16 mouse cellular contexts compared by ENCODE assay signal in genomic region chr4:41295960-41296359, GRCm38 (mm10).
"Had no signal": no experiment of that assay in that cellular context is flagged by ENCODE, and none has a peak within 500 bp of the region (broad histone marks: within the 10 kb centered on the region; RNA-seq: fewer than 3 reads in every experiment).

No protein-coding gene starts in this region.

- DNase-seq: retina, postnatal 1 day; right cerebral cortex, adult 18-20 months; right cerebral cortex, postnatal 14 days; right cerebral cortex, postnatal 25 days; right cerebral cortex, postnatal 4 days; spleen, adult 18-20 months; thymus, adult 18-20 months; thymus, adult 2 months; thymus, postnatal 14 days; thymus, postnatal 25 days; thymus, postnatal 36 days; thymus, postnatal 4 days had no signal

- H3K4me3 ChIP-seq: neural tube, embryonic 13.5 days; neural tube, embryonic 15.5 days; stomach, embryonic 15.5 days had no signal

- H3K4me1 ChIP-seq: neural tube, embryonic 13.5 days; neural tube, embryonic 15.5 days; stomach, embryonic 15.5 days had no signal

- H3K27ac ChIP-seq: neural tube, embryonic 13.5 days; neural tube, embryonic 15.5 days; stomach, embryonic 15.5 days; stomach, postnatal 0 days had no signal
